ENCODE assay signal across 13 mouse cellular contexts in genomic region chr1:38241221-38241666, GRCm38 (mm10).
A peak's percentile ranks its signal among the peaks of the same experiment; 100 is the strongest.
DNase-seq lines count a peak whose midpoint lies in the region; ATAC-seq lines count a peak whose summit lies in the region.
"Had no signal": no experiment of that assay in that cellular context is flagged by ENCODE, and none has a peak within 500 bp of the region (broad histone marks: within the 10 kb centered on the region; RNA-seq: fewer than 3 reads in every experiment).

No protein-coding gene starts in this region.

- no peak overlapping the region for H3K4me3 ChIP-seq in midbrain, embryonic 11.5 days (ENCODE audit: low read depth, low read length)
- no peak overlapping the region for H3K4me3 ChIP-seq in midbrain, embryonic 13.5 days (replicated peaks)
- H3K4me3 ChIP-seq in liver, embryonic 16.5 days (ENCODE audit: low read depth, low read length): no peak overlapping the region
- H3K4me3 ChIP-seq: forebrain, embryonic 15.5 days; hindbrain, embryonic 13.5 days had no signal

- H3K4me1 ChIP-seq in midbrain, embryonic 11.5 days (ENCODE audit: control insufficient read depth, insufficient read depth, low read length): no peaks in the 10 kb centered on the region
- no peaks in the 10 kb centered on the region for H3K4me1 ChIP-seq in midbrain, embryonic 13.5 days (replicated peaks)
- peaks cover 2% of the 10 kb centered on the region; the same call in 1 of the 2 replicates for H3K4me1 ChIP-seq in liver, embryonic 16.5 days (ENCODE audit: control insufficient read depth, low read depth, low read length)
- H3K4me1 ChIP-seq: forebrain, embryonic 15.5 days had no signal

- H3K9ac ChIP-seq in midbrain, embryonic 11.5 days (ENCODE audit: low read length): no peak overlapping the region
- H3K9ac ChIP-seq in midbrain, embryonic 13.5 days (replicated peaks): no peak overlapping the region
- H3K9ac ChIP-seq in liver, embryonic 16.5 days (ENCODE audit: low read depth, low read length): no peak overlapping the region
- H3K9ac ChIP-seq: forebrain, embryonic 15.5 days; hindbrain, embryonic 13.5 days had no signal

- ATAC-seq in midbrain, embryonic 11.5 days (ENCODE audit: low FRiP score): no peak
- no peak for ATAC-seq in midbrain, embryonic 13.5 days
- no peak for ATAC-seq in liver, embryonic 16.5 days (ENCODE audit: low read depth)
- ATAC-seq: forebrain, embryonic 15.5 days had no signal

- no peaks in the 10 kb centered on the region for H3K27me3 ChIP-seq in midbrain, embryonic 11.5 days (ENCODE audit: control insufficient read depth, insufficient read depth, low read length)
- H3K27me3 ChIP-seq in midbrain, embryonic 13.5 days: no peaks in the 10 kb centered on the region
- H3K27me3 ChIP-seq in liver, embryonic 16.5 days (ENCODE audit: control insufficient read depth, insufficient read depth, low read depth, low read length): no peaks in the 10 kb centered on the region
- H3K27me3 ChIP-seq: forebrain, embryonic 15.5 days; hindbrain, embryonic 13.5 days had no signal

- DNase-seq in adrenal gland, adult 2 months: peak; percentile 75
- DNase-seq in adrenal gland, adult 18-20 months (ENCODE audit: low spot score in 2 of 2): no peak
- peak; percentile 39 for DNase-seq in midbrain, embryonic 11.5 days (ENCODE audit: low spot score, missing footprints)
- peak; percentile 20 for DNase-seq in kidney, adult 9 months
- no peak for DNase-seq in embryo, embryonic 11 days
- no peak for DNase-seq in lung, postnatal 4 days
- DNase-seq: layer of hippocampus, adult 9-11 months; lung, adult 2 months; midbrain, embryonic 14.5 days had no signal

- H3K36me3 ChIP-seq in midbrain, embryonic 11.5 days (ENCODE audit: control insufficient read depth, insufficient read depth, low read length): no peaks in the 10 kb centered on the region
- no peaks in the 10 kb centered on the region for H3K36me3 ChIP-seq in midbrain, embryonic 13.5 days
- H3K36me3 ChIP-seq in liver, embryonic 16.5 days (ENCODE audit: control insufficient read depth, insufficient read depth): no peaks in the 10 kb centered on the region
- H3K36me3 ChIP-seq: forebrain, embryonic 15.5 days; hindbrain, embryonic 13.5 days had no signal

- no peaks in the 10 kb centered on the region for H3K9me3 ChIP-seq in midbrain, embryonic 11.5 days (ENCODE audit: control insufficient read depth, low read length)
- H3K9me3 ChIP-seq in midbrain, embryonic 13.5 days: no peaks in the 10 kb centered on the region
- H3K9me3 ChIP-seq in liver, embryonic 16.5 days (replicated peaks; ENCODE audit: control insufficient read depth, low read length): no peaks in the 10 kb centered on the region
- H3K9me3 ChIP-seq: forebrain, embryonic 15.5 days; hindbrain, embryonic 13.5 days had no signal

- WGBS in midbrain, embryonic 11.5 days: 89% methylated on average over 6 of the region's 6 CpGs
- WGBS in midbrain, embryonic 13.5 days: 72% methylated on average over 6 of the region's 6 CpGs
- 58% methylated on average over 6 of the region's 6 CpGs for WGBS in liver, embryonic 16.5 days (ENCODE audit: insufficient replicate concordance)

- no peak overlapping the region for H3K4me2 ChIP-seq in midbrain, embryonic 11.5 days
- no peak overlapping the region for H3K4me2 ChIP-seq in midbrain, embryonic 13.5 days (replicated peaks)
- no peak overlapping the region for H3K4me2 ChIP-seq in liver, embryonic 16.5 days (ENCODE audit: low read depth, low read length)
- H3K4me2 ChIP-seq: forebrain, embryonic 15.5 days; hindbrain, embryonic 13.5 days had no signal

- no peak overlapping the region for H3K27ac ChIP-seq in midbrain, embryonic 11.5 days (ENCODE audit: low read depth, low read length)
- no peak overlapping the region for H3K27ac ChIP-seq in midbrain, embryonic 13.5 days
- H3K27ac ChIP-seq in liver, embryonic 16.5 days (ENCODE audit: low read length): peak overlapping the region; percentile 49
- H3K27ac ChIP-seq: forebrain, embryonic 15.5 days; hindbrain, embryonic 13.5 days had no signal

Comparison
In these comparisons a context has a peak if more than half of its experiments do, and no peak if none do; other contexts are left out.
1. DNase-seq: peak in adrenal gland, adult 2 months (single experiment), midbrain, embryonic 11.5 days (single experiment) and kidney, adult 9 months (single experiment); none in adrenal gland, adult 18-20 months (0 of 2), embryo, embryonic 11 days (single experiment) and lung, postnatal 4 days (0 of 2).